Mouse (Mus musculus) common myeloid progenitor, adult 5-6 weeks (primary cell): ENCODE measurements at regions not wholly inside any gene's neighbourhood (a gene's known extent, or its start where the extent isn't known, plus 50 kb on each side); places are given as distances from the start of the nearest gene placed in this dataset.
A peak's percentile ranks its signal among the peaks of the same experiment; 100 is the strongest.
"Not testable (repeated sequence)": the region's sequence is repeated elsewhere in the genome, so short reads cannot be mapped to it uniquely, and the experiment has no call there.

Experiments used
- ATAC-seq: replicated peaks from 2 replicates; pipeline ENCODE4 v1.8.0; 2016; ENCODE audit warnings: low read depth, mild to moderate bottlenecking, moderate TSS enrichment, inconsistent platforms; ENCODE audit not compliant: poor library complexity, severe bottlenecking

DNA sequence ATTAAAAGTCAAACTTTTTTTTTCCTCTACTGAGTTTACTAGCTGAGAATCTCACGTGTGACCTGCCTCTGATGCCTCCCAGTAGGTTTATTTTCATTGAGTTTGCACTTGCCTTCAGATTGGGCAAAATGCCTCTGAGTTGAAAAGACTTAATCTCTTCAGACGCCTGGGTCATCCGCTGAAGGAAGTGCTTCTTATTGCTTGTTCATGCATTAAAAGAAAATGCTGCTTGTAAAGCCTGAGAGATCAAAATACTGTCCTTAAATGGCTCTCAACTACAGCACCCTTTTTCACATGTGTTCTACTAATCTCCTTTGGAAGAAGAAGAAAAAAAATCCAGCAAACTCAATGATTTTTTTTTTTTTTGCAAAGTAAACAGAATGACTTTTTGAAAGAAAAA is 351.5 kb downstream of the Kcnh5 start:
- ATAC-seq: no peak

- peak; percentile 92 for ATAC-seq
These were observed 352.2 kb downstream of the Kcnh5 start for GRCm38 (mm10) chr12:74824735-74825494.

DNA sequence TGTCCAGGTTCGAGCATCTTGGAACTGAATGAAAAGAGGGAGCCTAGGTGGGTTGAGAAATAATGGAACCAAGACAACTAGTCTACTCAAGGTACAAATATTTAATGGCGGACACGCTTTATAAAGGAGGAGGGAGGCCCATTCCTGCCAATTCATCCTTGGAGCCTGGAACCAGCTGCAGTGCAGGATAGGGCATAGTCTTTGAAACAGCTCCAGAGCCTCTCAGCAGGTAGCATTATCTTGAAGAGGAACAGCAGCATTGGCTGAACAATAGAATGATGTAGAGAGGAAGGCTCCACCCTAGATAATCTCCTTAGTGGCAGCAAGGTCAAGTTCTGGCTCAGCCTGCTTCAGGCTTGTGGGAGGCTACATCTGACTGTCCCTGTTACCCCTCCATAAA is 361.0 kb downstream of the Kcnh5 start:
- not testable (repeated sequence) for ATAC-seq

DNA sequence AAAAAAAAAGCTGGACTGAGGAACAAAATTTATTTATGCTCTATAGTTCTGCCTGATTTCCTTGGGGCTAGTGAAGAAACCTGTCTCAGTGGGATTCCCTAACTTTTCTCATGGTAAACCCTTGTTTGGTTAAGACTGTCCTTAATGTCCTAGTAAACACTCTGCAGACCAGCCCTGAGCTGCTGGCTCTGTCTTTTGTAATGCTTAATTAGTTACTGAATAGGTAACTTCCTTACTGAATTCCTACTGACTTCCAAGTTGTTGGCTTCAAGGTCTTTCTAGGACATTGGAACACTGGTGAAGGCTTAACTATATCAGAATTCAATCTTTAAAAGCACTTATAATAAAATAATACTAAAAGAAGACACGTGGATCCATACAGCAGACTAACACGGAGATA is 368.6 kb downstream of the Kcnh5 start:
- ATAC-seq: not testable (repeated sequence)

- ATAC-seq: not testable (repeated sequence)
These were observed 369.2 kb downstream of the Kcnh5 start for GRCm38 (mm10) chr12:74807926-74808325.

DNA sequence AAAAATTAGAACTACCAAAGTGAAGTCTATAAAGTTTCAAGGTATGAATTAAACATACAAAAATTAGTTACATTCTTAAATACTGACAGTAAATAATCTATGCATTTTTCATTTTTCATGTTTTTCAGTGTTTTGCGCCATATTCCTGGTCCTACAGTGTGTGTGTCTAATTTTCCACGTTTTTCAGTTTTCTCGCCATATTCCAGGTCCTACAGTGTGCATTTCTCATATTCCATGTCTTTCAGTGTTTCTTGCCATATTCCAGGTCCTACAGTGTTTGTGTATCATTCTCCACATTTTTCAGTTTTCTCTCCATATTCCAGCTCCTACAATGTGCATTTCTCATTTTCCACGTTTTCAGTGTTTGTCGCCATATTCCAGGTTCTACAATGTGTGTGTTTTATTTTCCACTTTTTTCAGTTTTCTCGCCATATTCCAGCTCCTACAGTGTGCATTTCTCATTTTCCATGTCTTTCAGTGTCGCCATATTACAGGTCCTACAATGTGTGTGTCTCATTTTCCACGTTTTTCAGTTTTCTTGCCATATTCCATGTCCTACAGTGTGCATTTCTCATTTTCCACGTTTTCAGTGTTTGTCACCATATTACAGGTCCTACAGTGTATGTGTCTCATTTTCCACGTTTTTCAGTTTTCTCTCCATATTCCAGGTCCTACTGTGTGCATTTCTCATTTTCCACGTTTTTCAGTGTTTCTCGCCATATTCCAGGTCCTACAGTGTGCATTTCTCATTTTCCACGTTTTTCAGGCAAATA is 373.2 kb downstream of the Kcnh5 start:
- peak; percentile 74 for ATAC-seq

GRCm38 (mm10) chr12:74792036-74792435 is 385.1 kb downstream of the Kcnh5 start:
- no peak for ATAC-seq

- ATAC-seq: no peak
These were observed 414.8 kb downstream of the Kcnh5 start for GRCm38 (mm10) chr12:74762284-74762683.

DNA sequence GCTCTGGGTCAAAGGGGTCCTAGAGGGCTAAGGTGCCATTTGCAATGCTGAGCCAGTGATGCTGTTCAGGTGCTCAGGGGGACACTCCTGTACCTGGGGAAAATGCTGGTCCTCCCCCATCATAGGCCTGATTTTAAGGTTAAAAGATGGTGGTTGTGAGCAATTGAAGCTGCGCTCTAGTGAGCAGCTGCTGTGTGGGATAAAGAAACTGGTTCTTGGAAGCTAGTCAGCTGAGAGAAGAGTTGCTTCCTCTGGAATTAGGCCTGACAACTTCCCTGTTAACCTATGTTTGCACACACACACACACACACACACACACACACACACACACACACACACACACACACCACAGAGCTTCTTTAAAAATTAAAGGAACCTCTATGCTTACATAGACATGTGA is 428.9 kb upstream of the Gm11042 start:
- ATAC-seq: no peak

GRCm38 (mm10) chr12:74728866-74729265 is 412.7 kb upstream of the Gm11042 start:
- ATAC-seq: no peak

GRCm38 (mm10) chr12:74679149-74679548 is 363.0 kb upstream of the Gm11042 start:
- ATAC-seq: no peak

- ATAC-seq: no peak
These were observed 361.6 kb upstream of the Gm11042 start for GRCm38 (mm10) chr12:74677835-74678234.

DNA sequence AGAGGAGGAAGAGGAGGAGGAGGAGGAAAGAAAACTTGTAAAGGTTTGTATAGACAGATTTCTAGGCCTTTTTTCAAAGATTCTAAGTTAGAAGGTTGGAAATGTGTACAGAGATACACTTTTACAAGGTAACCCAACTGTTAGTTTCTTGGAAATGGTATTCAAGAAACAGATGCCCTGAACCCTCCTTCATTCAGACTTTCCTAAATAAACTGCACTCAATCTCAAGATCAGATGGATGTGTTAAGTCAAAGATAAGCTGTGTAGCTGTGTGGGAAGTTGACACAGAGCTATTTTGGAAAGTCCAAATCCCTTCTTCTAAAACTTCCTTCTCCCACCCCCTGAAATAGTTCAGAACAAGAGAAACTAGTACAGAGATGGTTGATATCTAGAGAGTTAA is 342.2 kb upstream of the Gm11042 start:
- no peak for ATAC-seq

- no peak for ATAC-seq
These were observed 340.9 kb upstream of the Gm11042 start for GRCm38 (mm10) chr12:74657036-74657648.

GRCm38 (mm10) chr12:74651256-74651655 is 335.1 kb upstream of the Gm11042 start:
- no peak for ATAC-seq

DNA sequence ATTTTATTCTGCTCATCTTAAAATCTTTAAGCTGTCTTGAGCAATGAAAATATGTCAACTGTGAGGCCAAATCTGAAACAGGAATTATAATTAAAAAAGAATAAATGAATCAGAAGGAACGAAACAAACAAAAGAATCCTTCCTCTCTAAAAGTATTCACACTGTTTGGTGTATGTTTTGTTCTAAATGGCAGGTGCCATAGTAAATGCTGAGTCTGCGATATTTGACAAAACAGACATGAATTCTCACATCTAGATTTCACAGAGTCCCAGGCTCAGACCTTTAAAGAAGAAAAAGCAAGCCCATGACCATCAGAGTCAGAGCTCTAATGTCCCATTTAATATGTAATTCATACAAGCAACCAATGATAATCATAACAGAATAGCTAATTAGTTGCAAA is 316.6 kb upstream of the Gm11042 start:
- no peak for ATAC-seq

DNA sequence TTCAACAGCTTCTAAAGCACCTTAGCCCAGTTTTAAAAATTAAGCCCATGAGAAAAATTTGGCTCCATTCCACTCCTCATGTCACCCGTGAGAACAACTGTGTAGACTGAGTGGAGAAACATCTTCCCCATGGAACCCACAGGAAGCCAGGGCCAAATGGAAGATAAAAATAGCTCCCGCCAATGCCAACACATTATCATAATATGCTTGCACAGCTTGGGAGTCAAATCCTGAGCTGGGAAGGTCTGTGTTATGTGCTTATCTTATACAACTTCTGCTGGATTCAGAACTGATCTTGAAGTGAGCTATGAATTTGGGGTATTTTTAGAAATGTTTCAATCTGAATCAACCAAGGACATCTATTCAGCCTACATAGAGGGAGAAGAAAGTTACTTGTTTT is 279.0 kb upstream of the Gm11042 start:
- ATAC-seq: peak; percentile 76

GRCm38 (mm10) chr12:74554599-74554998 is 238.4 kb upstream of the Gm11042 start:
- peak; percentile 95 for ATAC-seq

GRCm38 (mm10) chr12:74544172-74544571 is 228.0 kb upstream of the Gm11042 start:
- ATAC-seq: no peak

GRCm38 (mm10) chr12:74534882-74535281 is 218.7 kb upstream of the Gm11042 start:
- ATAC-seq: no peak

DNA sequence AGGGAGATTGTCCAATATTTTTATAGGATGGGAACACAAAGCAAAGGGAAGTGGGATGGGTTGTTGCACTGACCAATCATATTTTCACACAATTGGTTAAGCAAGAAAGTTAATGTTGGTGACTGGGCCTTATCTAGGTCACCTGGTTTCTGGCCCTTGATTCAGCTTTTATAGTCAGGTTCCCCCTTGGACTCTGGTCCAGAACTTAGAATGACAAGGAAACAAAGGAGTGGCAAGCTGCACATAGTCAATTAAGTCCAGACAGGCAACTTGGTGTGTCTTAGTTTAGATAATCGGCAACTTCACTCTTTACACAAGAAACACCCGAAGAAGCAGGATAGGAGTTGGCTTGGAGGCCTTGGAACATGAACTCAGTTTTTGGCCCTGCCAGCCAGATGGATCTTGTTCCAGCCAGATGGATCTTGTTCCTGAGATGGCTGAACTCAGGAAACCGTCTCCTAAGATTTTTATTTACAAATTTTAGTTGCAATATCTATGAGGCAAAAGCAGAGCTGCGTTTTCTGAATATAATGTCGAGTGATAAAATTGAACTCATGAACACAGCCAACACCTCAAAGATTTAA is 212.9 kb upstream of the Gm11042 start:
- ATAC-seq: no peak
